ENCODE assay signal across 10 mouse cellular contexts in the genomic region with DNA sequence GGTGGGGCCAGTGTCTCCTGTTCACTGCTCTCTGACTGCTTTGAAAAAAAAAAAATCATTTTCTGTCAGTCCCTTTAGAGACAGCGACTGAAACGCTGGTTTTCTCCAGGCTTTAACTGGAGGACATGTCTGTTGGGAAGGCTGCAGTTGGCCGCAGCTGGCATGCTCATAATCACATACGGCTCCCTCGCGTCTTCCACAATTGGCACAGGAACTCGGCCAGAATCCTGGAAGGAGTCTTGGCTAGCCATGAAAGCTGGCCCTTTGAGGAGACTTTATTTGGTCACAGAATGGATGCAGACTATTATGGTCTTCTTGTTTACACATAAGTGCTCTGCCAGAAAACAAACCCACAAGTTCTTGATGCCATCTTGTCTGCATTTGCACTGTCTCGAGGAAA.
DNase-seq lines count a peak whose midpoint lies in the region; ATAC-seq lines count a peak whose summit lies in the region.
"Had no signal": no experiment of that assay in that cellular context is flagged by ENCODE, and none has a peak within 500 bp of the region (broad histone marks: within the 10 kb centered on the region; RNA-seq: fewer than 3 reads in every experiment).

No protein-coding gene starts in this region.

- DNase-seq in cerebellum, adult 11-12 months = peak; percentile 2
- no peak for DNase-seq in cerebellum, adult 8-10 months
- peak; percentile 23 for DNase-seq in layer of hippocampus, adult 11-12 months (ENCODE audit: low spot score)
- DNase-seq in layer of hippocampus, adult 9-10 months (ENCODE audit: low spot score) = no peak
- peak; percentile 26 to 64 for DNase-seq in frontal cortex, postnatal 36 days (ENCODE audit: low spot score in 2 of 2)
- peak; percentile 41 for DNase-seq in right cerebral cortex, postnatal 14 days
- DNase-seq in spleen, postnatal 14 days (ENCODE audit: low spot score in 2 of 2) = no peak
- DNase-seq: heart, postnatal 10 days had no signal

- ATAC-seq in granulocyte monocyte progenitor cell, adult 5-6 weeks (replicated peaks; ENCODE audit: poor library complexity, severe bottlenecking) = no peak
- ATAC-seq: activated CD4-positive, CD25-positive, alpha-beta regulatory T cell, adult 4 months had no signal

Comparison
In these comparisons a context has a peak if more than half of its experiments do, and no peak if none do; other contexts are left out.
1. DNase-seq: peak in cerebellum, adult 11-12 months (single experiment), layer of hippocampus, adult 11-12 months (single experiment), frontal cortex, postnatal 36 days (2 of 2) and right cerebral cortex, postnatal 14 days (single experiment); none in cerebellum, adult 8-10 months (single experiment), layer of hippocampus, adult 9-10 months (single experiment) and spleen, postnatal 14 days (0 of 2).